Mouse (Mus musculus) layer of hippocampus, adult 9-10 months (tissue): ENCODE results near the gene Acot1.

Experiments
- DNase-seq: peaks from one replicate; pipeline ENCODE4 v3.0.0; 2022; ENCODE audit warnings: low spot score

Gene Acot1

GRCm38 (mm10) chr12:84063228-84063627 lies 53.9 kb downstream of the Acot1 start:
- DNase-seq = no peak

DNA sequence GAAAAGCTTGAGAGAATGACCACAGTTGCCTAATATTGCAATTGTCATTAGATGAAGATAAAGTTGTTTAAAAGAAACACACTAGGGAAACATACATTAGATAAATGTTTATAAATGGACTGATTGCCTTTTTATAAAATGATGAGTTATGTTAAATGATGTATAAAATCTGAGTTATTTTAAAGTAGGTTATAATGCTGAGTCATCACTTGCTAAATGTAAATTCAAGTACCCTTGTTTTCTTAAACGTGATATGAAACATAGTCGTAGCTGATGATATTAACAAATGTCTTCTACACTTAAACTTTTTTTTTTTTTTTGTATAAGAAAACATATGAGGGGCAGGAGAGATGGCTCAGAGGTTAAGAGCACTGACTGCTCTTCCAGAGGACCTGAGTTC lies 54.5 kb downstream of the Acot1 start:
- no peak for DNase-seq

GRCm38 (mm10) chr12:84064621-84065020 lies 55.3 kb downstream of the Acot1 start:
- no peak for DNase-seq

DNA sequence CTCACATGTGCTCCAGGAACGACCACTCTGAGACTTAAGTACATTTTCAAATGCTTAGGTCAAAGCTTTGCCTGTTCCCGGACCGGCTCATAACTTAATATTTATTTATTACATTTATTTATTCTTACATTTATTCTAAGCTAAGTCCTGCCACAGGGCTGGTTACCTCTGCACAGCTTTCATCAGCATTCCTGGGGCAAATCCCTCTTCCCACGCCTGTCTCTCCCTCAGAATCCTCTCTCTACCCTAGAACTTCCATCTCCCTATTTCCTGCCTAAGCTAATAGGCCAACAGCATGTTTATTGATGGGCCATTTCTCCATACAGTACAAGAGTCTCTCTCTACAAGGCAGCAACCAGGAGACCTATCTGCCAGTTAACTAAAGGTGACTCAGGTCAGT lies 58.5 kb downstream of the Acot1 start:
- DNase-seq = no peak
